Mouse (Mus musculus) kidney, embryonic 16.5 days (tissue): ENCODE measurements around the gene Slco3a1. TPM values are rescaled to one million over a fixed set of nuclear protein-coding genes. Genes with fewer than 3 reads are reported as not detected.

ENCODE experiments used
- ATAC-seq: fragments of 200-750 bp; cut with Nextera tagmentation; 2 replicates; pipeline ENCODE4 v1.8.0; 2017; ENCODE audit warnings: moderate TSS enrichment; ENCODE audit not compliant: low FRiP score, low TSS enrichment
- H3K27ac ChIP-seq: fragments of 300-500 bp; sonication (generic); 2 replicates; pipeline ENCODE4 v1.5.1; 2014; ENCODE audit warnings: low read length
- H3K27me3 ChIP-seq: fragments of 300-500 bp; sonication (generic); 2 replicates; pipeline ENCODE4 v1.6.1; 2014; ENCODE audit warnings: low read length, control low read depth, mixed read lengths; ENCODE audit not compliant: insufficient read depth
- H3K36me3 ChIP-seq: fragments of 300-500 bp; sonication (generic); 2 replicates; pipeline ENCODE4 v1.6.1; 2014; ENCODE audit warnings: low read length, control low read depth, mixed read lengths; ENCODE audit not compliant: insufficient read depth
- H3K4me1 ChIP-seq: fragments of 300-500 bp; sonication (generic); 2 replicates; pipeline ENCODE4 v1.6.1; 2014; ENCODE audit warnings: low read length, control low read depth, mixed read lengths; ENCODE audit not compliant: insufficient read depth
- H3K4me2 ChIP-seq: fragments of 300-500 bp; sonication (generic); replicated peaks from 2 replicates; pipeline ENCODE4 v1.6.1; 2014; ENCODE audit warnings: low read depth, low read length
- H3K4me3 ChIP-seq: fragments of 300-500 bp; sonication (generic); 2 replicates; pipeline ENCODE4 v1.5.1; 2014; ENCODE audit warnings: mild to moderate bottlenecking, low read length
- H3K9ac ChIP-seq: fragments of 300-500 bp; sonication (generic); replicated peaks from 2 replicates; pipeline ENCODE4 v1.6.1; 2014; ENCODE audit warnings: low read length
- H3K9me3 ChIP-seq: fragments of 300-500 bp; sonication (generic); 2 replicates; pipeline ENCODE4 v1.6.1; 2016; ENCODE audit warnings: low read length, control low read depth
- WGBS: fragments of 180-500 bp; shearing (Covaris S2); extraction: QIAGEN DNeasy Blood & Tissue Kit; methylation state at CpG from one replicate; pipeline ENCODE4 v1.1.7; 2014; 5-methylcytosine and 5-hydroxymethylcytosine counted together
- microRNA-seq: library from miRNA; unstranded; fragments of <30 nt; microRNA quantifications from one replicate; pipeline ENCODE4, GENCODE M21; 2016
- polyA plus RNA-seq: library from polyadenylated mRNA; unstranded; fragments of >200 nt; fragmentation: Nextera tagmentation; extraction: Ambion mirVana; gene quantifications from 2 replicates; pipeline ENCODE4 v1.2.1, GENCODE M21; 2015

The Slco3a1 gene
- polyA plus RNA-seq, 1 experiment from 2014 or later, result 20.8 TPM

DNA sequence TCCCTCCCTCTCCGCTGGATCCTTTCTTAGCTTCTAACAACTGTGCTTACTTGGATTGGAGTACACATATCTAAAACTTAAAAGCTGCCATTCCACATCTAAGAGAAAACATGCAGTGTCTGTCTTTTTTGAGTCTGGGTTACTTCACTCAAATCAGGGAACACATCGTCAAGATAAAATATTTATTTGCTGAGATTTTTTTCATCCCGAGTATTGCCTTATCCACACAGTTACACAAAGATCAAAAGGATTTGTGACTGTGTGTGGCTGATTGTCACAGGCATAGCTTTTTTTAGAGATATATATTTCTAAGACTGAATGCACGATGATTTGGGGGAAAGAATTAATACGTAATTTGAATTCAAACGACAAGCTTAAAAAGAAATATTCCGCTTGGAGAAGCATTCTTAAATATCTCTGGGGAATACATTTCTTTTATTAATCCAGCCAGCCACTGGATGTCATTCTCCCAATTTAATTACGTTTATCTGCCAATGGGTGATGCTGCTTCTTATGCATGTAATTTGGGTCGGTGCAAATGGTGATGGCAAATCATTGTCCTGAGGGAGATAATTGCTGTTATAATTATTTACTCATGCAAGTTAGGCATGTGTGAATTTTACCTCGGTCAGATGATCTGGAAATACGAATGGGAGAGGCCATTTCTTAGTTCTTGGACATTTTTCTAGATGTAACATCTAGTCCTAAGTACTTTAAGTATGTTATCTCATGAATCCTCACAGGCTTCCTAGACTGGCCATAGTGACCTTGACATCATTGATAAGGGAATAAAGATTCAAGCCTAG lies 285.1 kb downstream of the Slco3a1 start:
- Histone ChIP-seq H3K27ac (no peak overlapping the region), H3K9ac (no peak overlapping the region), H3K4me1 (no peaks in the 10 kb centered on the region), H3K27me3 (no peaks in the 10 kb centered on the region), H3K4me2 (no peak overlapping the region), H3K9me3 (no peaks in the 10 kb centered on the region), H3K36me3 (no peaks in the 10 kb centered on the region), H3K4me3 (no peak overlapping the region)
- 84% methylated on average over 11 of the region's 11 CpGs for WGBS
- no peak for ATAC-seq

DNA sequence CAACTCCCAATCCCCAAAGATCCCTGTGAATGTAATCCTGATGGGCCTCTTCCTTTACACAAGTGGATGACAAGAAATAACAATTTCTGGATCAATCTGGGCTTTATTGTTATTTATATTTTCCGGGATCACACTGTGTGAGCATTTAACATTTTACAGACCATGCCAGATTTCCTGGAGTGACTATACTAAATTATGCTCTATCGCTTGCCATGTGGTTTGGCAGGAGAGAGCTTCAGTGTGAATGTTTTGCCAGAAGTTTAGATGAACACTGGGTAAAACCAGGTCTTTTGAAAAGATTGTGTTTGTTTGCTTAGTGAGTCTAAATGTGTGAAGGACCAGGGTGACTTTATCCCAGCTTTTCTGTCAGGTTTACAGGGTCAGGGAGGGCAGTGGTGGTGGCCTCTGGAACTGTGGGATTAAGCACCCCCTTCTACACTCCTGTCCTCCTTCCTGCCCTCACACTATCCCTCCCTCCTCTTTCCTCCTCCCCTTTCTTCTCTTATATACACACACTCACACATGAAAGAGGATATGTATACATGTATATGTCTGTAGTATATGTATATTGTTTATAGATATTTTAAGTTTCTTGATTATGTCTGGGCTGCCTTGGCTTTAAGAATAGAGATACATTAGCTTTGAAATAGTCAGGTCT lies 287.9 kb downstream of the Slco3a1 start:
- Histone ChIP-seq H3K4me1 (no peaks in the 10 kb centered on the region), H3K4me3 (no peak overlapping the region), H3K36me3 (no peaks in the 10 kb centered on the region), H3K27ac (no peak overlapping the region), H3K4me2 (no peak overlapping the region), H3K9me3 (no peaks in the 10 kb centered on the region), H3K27me3 (no peaks in the 10 kb centered on the region), H3K9ac (no peak overlapping the region)
- 73% methylated on average over 2 of the region's 2 CpGs for WGBS
- no peak for ATAC-seq

DNA sequence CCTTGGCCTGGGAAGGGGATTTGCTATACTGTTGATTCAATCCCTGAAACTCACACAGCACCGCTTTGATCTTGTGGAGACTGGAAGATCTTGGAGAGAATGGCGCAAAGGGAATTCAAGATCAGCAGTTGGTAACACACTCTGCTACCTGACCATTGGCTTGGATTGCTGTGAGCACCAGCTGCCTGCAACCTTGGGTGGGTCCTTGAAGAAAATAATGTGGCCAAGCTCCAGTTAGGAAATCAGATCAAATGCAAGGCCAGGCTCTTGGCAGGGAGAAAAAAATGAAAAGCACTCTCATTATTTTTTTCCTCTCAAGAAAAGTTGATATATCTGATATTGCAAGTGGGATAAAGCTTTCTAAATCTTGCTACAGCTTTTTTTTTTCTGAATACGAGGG lies 298.3 kb downstream of the Slco3a1 start:
- WGBS, result 91% methylated on average over 3 of the region's 3 CpGs
- no peaks in the 10 kb centered on the region for H3K9me3 ChIP-seq
- no peaks in the 10 kb centered on the region for H3K27me3 ChIP-seq

DNA sequence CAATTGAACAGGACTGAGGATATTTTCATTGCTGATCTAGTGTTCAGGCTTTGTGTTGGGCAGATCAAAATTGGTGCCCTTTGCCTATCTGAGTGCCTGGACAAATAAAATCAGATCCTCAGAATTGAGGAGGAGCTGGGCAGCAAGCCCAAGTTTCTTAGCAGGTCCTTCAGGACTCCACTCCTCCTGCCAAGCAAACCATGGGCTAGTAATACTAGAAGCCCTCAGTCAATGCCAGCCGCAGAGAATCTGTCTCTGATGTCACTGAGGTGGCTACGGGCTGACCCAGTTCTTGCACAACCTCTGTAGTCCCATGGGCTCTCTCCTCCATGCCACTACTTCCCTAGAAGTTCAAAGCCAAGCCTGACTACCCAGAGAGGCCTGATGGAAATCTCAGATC lies 302.5 kb downstream of the Slco3a1 start:
- no peaks in the 10 kb centered on the region for H3K9me3 ChIP-seq
- no peaks in the 10 kb centered on the region for H3K4me1 ChIP-seq
- H3K9ac ChIP-seq, result no peak overlapping the region
- ATAC-seq, result no peak
- no peak overlapping the region for H3K4me2 ChIP-seq
- H3K4me3 ChIP-seq, result no peak overlapping the region
- 81% methylated on average over 2 of the region's 2 CpGs for WGBS
- no peaks in the 10 kb centered on the region for H3K27me3 ChIP-seq
- H3K36me3 ChIP-seq, result no peaks in the 10 kb centered on the region
- H3K27ac ChIP-seq, result no peak overlapping the region

More for the DNA sequence above, 298.3 kb downstream of the Slco3a1 start:
- H3K4me3 ChIP-seq, result no peak overlapping the region
- no peak overlapping the region for H3K27ac ChIP-seq
- H3K9ac ChIP-seq, result no peak overlapping the region
- no peak for ATAC-seq
- no peaks in the 10 kb centered on the region for H3K4me1 ChIP-seq
- H3K4me2 ChIP-seq, result no peak overlapping the region
- no peaks in the 10 kb centered on the region for H3K36me3 ChIP-seq

- no peak overlapping the region for H3K27ac ChIP-seq
- peaks cover 6% of the 10 kb centered on the region for H3K9me3 ChIP-seq
- H3K27me3 ChIP-seq, result no peaks in the 10 kb centered on the region
- H3K9ac ChIP-seq, result no peak overlapping the region
- 58% methylated on average over 3 of the region's 3 CpGs for WGBS
- no peak overlapping the region for H3K4me3 ChIP-seq
- H3K4me1 ChIP-seq, result peaks cover 16% of the 10 kb centered on the region
- H3K36me3 ChIP-seq, result 0 out of 2 replicates have a peak, but pooled peaks cover 2% of the 10 kb centered on the region
- no peak overlapping the region for H3K4me2 ChIP-seq
- no peak for ATAC-seq
These were observed 313.3 kb downstream of the Slco3a1 start for GRCm38 (mm10) chr7:74241236-74241635.

- H3K27ac ChIP-seq, result peak overlapping the region; percentile 2; the same call in 1 of the 2 replicates
- no peak overlapping the region for H3K4me2 ChIP-seq
- H3K9me3 ChIP-seq, result peaks cover 6% of the 10 kb centered on the region
- H3K36me3 ChIP-seq, result 0 out of 2 replicates have a peak, but pooled peaks cover 2% of the 10 kb centered on the region
- ATAC-seq, result peak; percentile 84
- H3K4me1 ChIP-seq, result peaks cover 16% of the 10 kb centered on the region
- no peak overlapping the region for H3K4me3 ChIP-seq
- WGBS, result 51% methylated on average over 4 of the region's 4 CpGs
- no peaks in the 10 kb centered on the region for H3K27me3 ChIP-seq
- no peak overlapping the region for H3K9ac ChIP-seq
These were observed 314.0 kb downstream of the Slco3a1 start for GRCm38 (mm10) chr7:74240459-74241172.

Small RNA genes lying within 50 kb of the gene (microRNA-seq; reads per million reads assigned to microRNA genes)
- not detected for gene Gm27459
